In the genomic region with DNA sequence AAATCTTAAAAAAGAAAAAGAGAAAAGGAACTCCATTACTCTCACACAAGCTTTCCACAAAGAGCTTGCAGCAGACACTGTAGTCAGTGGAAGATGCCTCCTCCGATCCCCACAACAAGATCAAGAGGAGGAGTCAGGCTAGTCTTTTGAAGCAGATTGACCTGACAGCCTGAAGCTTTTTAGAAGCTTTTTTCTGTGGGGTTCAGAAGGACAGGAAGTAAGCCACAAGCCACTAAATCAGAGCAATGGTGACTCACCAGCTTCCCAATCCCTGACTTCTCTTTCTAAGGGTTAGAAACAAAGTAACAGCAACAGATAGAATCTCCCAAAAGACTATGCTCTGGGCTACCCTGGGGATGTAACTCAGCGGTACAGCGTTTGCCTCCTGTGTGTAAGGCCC, we compare ENCODE assay signal across 32 mouse cellular contexts. TPM values are rescaled to one million over a fixed set of nuclear protein-coding genes. Genes with fewer than 3 reads are reported as not detected.
A peak's percentile ranks its signal among the peaks of the same experiment; 100 is the strongest.
DNase-seq lines count a peak whose midpoint lies in the region; ATAC-seq and TF ChIP-seq lines count a peak whose summit lies in the region.
"Had no signal": no experiment of that assay in that cellular context is flagged by ENCODE, and none has a peak within 500 bp of the region (broad histone marks: within the 10 kb centered on the region; RNA-seq: fewer than 3 reads in every experiment).

No protein-coding gene starts in this region.

- H3K4me1 ChIP-seq in kidney, postnatal 0 days (replicated peaks; ENCODE audit: insufficient read depth, low read length), result peaks cover 5% of the 10 kb centered on the region; the same call in 1 of the 2 replicates
- peaks cover 26% of the 10 kb centered on the region for H3K4me1 ChIP-seq in bone marrow macrophage, adult 2 months (ENCODE audit: control insufficient read depth, insufficient read depth, low read length)
- H3K4me1 ChIP-seq in midbrain, embryonic 11.5 days (ENCODE audit: control insufficient read depth, insufficient read depth, low read length), result peaks cover 10% of the 10 kb centered on the region

- 56% methylated on average over 3 of the region's 3 CpGs for whole genome bisulfite sequencing in kidney, postnatal 0 days
- 90% methylated on average over 3 of the region's 3 CpGs for WGBS in midbrain, embryonic 11.5 days

- no peak overlapping the region for H3K27ac ChIP-seq in kidney, postnatal 0 days
- peak overlapping the region; percentile 60 for H3K27ac ChIP-seq in bone marrow macrophage, adult 2 months (ENCODE audit: insufficient read depth, low read depth, low read length)
- H3K27ac ChIP-seq in midbrain, embryonic 11.5 days (ENCODE audit: low read depth, low read length), result no peak overlapping the region
- H3K27ac ChIP-seq: forebrain, embryonic 10.5 days; forebrain, embryonic 13.5 days; heart, adult 2 months; heart, embryonic 10.5 days; heart, embryonic 13.5 days; hindbrain, embryonic 14.5 days; hindbrain, postnatal 0 days had no signal

- H3K79me3 ChIP-seq in C2C12 (ENCODE audit: low read depth), result no peaks in the 10 kb centered on the region

- TF ChIP-seq POLR2A in bone marrow macrophage, adult 2 months (IDR thresholded peaks at IDR 0.05; ENCODE audit: borderline replicate concordance, low read depth, low read length), result no peak

- H3K79me2 ChIP-seq in C2C12 (ENCODE audit: control insufficient read depth, insufficient read depth), result no peaks in the 10 kb centered on the region

- no peak overlapping the region for H3K9ac ChIP-seq in kidney, postnatal 0 days (ENCODE audit: low read depth, low read length)
- no peak overlapping the region for H3K9ac ChIP-seq in midbrain, embryonic 11.5 days (ENCODE audit: low read length)
- H3K9ac ChIP-seq: forebrain, embryonic 13.5 days; heart, embryonic 13.5 days; hindbrain, embryonic 14.5 days had no signal

- no peaks in the 10 kb centered on the region for H3K9me3 ChIP-seq in kidney, postnatal 0 days (replicated peaks; ENCODE audit: low read length)
- H3K9me3 ChIP-seq in midbrain, embryonic 11.5 days (ENCODE audit: control insufficient read depth, low read length), result no peaks in the 10 kb centered on the region
- H3K9me3 ChIP-seq: heart, embryonic 10.5 days had no signal

- DNase-seq in kidney, postnatal 0 days (ENCODE audit: low spot score), result peak; percentile 45
- no peak for DNase-seq in kidney, postnatal 14 days
- DNase-seq in 3T3-L1 (ENCODE audit: low read depth, low spot score), result peak; percentile 63
- no peak for DNase-seq in urinary bladder, postnatal 4 days (ENCODE audit: low spot score in 2 of 2)
- no peak for DNase-seq in midbrain, embryonic 11.5 days (ENCODE audit: low spot score, missing footprints)
- no peak for DNase-seq in embryo, embryonic 10.5 days (ENCODE audit: low spot score)
- DNase-seq: adrenal gland, postnatal 10 days; cerebellum, adult 11-12 months; cerebellum, adult 9-11 months; cerebellum, postnatal 25 days; gastrocnemius, postnatal 10 days; gastrocnemius, postnatal 36 days; heart, adult 2 months; heart, postnatal 14 days; heart, postnatal 4 days had no signal

- H3K4me3 ChIP-seq in kidney, postnatal 0 days (replicated peaks; ENCODE audit: low read depth, low read length), result no peak overlapping the region
- no peak overlapping the region for H3K4me3 ChIP-seq in C2C12 (ENCODE audit: insufficient read depth, poor library complexity, severe bottlenecking)
- no peak overlapping the region for H3K4me3 ChIP-seq in bone marrow macrophage, adult 2 months (ENCODE audit: insufficient read depth, low read length)
- H3K4me3 ChIP-seq in midbrain, embryonic 11.5 days (ENCODE audit: low read depth, low read length), result no peak overlapping the region
- H3K4me3 ChIP-seq: forebrain, embryonic 10.5 days; forebrain, embryonic 13.5 days; heart, adult 2 months; heart, embryonic 10.5 days; heart, embryonic 13.5 days had no signal

- no peak for TF ChIP-seq CTCF in kidney, postnatal 0 days (IDR thresholded peaks at IDR 0.05; ENCODE audit: low read depth)
- no peak for TF ChIP-seq CTCF in C2C12 (IDR thresholded peaks at IDR 0.05; ENCODE audit: control insufficient read depth, insufficient read depth, insufficient read length)
- no peak for TF ChIP-seq CTCF in bone marrow macrophage, adult 2 months (IDR thresholded peaks at IDR 0.05; ENCODE audit: low read depth, low read length)

- no peak overlapping the region for H3ac ChIP-seq in C2C12 (ENCODE audit: control insufficient read depth, insufficient read length, low read depth)

- no peak for ATAC-seq in kidney, postnatal 0 days (replicated peaks; ENCODE audit: low FRiP score, low read depth)
- ATAC-seq in midbrain, embryonic 11.5 days (ENCODE audit: low FRiP score), result no peak
- ATAC-seq: activated CD4-positive, CD25-positive, alpha-beta regulatory T cell, adult 4 months; forebrain, embryonic 13.5 days; forebrain, embryonic 16.5 days; hindbrain, postnatal 0 days; inflammation-experienced regulatory T-cells, adult 6 months; intestine, postnatal 0 days had no signal

- H3K27me3 ChIP-seq in kidney, postnatal 0 days (ENCODE audit: insufficient read depth, low read length), result no peaks in the 10 kb centered on the region
- H3K27me3 ChIP-seq in C2C12 (ENCODE audit: control insufficient read depth, insufficient read depth, insufficient read length), result no peaks in the 10 kb centered on the region
- H3K27me3 ChIP-seq in midbrain, embryonic 11.5 days (ENCODE audit: control insufficient read depth, insufficient read depth, low read length), result no peaks in the 10 kb centered on the region

- H3K36me3 ChIP-seq in kidney, postnatal 0 days (ENCODE audit: insufficient read depth, low read length), result no peaks in the 10 kb centered on the region
- no peaks in the 10 kb centered on the region for H3K36me3 ChIP-seq in C2C12 (ENCODE audit: control insufficient read depth, insufficient read depth)
- no peaks in the 10 kb centered on the region for H3K36me3 ChIP-seq in midbrain, embryonic 11.5 days (ENCODE audit: control insufficient read depth, insufficient read depth, low read length)
- H3K36me3 ChIP-seq: forebrain, embryonic 10.5 days; G1E; heart, embryonic 13.5 days had no signal

- no peak overlapping the region for H3K4me2 ChIP-seq in kidney, postnatal 0 days (ENCODE audit: low read length)
- no peak overlapping the region for H3K4me2 ChIP-seq in midbrain, embryonic 11.5 days
- H3K4me2 ChIP-seq: forebrain, embryonic 13.5 days; heart, embryonic 13.5 days; hindbrain, embryonic 14.5 days had no signal

TF ChIP-seq in C2C12, 6 proteins besides CTCF, POLR2A, EP300 and RAD21:
- TF ChIP-seq FOSL1 (IDR thresholded peaks at IDR 0.05; ENCODE audit: insufficient read depth, low read length, poor library complexity, severe bottlenecking) (peak; percentile 21), MYOD1 (IDR thresholded peaks at IDR 0.05; ENCODE audit: control insufficient read depth, insufficient read length, low read depth) (no peak)

RNA-seq across cellular contexts. Expression of gene Trim80, which starts 1.0 kb away (rescaled TPM):
- 0.13 and 0.49 TPM in 2 replicates for polyA plus RNA-seq in kidney, postnatal 0 days (2015; fragmentation: Nextera tagmentation; extraction: Ambion mirVana)
- not detected for polyA plus RNA-seq in C2C12 (2012; fragmentation: generic; extraction: Trizol)
- not detected in 2 replicates for polyA plus RNA-seq in bone marrow macrophage, adult 2 months (2012; ENCODE audit: insufficient read depth, insufficient read length, missing spikeins)
- not detected in 2 replicates for polyA plus RNA-seq in midbrain, embryonic 11.5 days (2014; fragmentation: Nextera tagmentation; extraction: Ambion mirVana)
- polyA plus RNA-seq: activated CD4-positive, CD25-positive, alpha-beta regulatory T cell, adult 4 months; cortical plate, adult 2 months; embryonic facial prominence, embryonic 11.5 days; forebrain, embryonic 13.5 days; forebrain, embryonic 16.5 days; G1E; hindbrain, embryonic 11.5 days; hindbrain, embryonic 14.5 days; inflammation-experienced regulatory T-cells, adult 6 months had no signal

RNA-seq across cellular contexts. Expression of gene Kctd2, which starts 19.4 kb away (rescaled TPM):
- polyA plus RNA-seq in kidney, postnatal 0 days (2015; fragmentation: Nextera tagmentation; extraction: Ambion mirVana), result 19.8 and 22.2 TPM in 2 replicates
- 26.7 TPM for polyA plus RNA-seq in C2C12 (2012; fragmentation: generic; extraction: Trizol)
- 27.0 and 28.0 TPM in 2 replicates for polyA plus RNA-seq in bone marrow macrophage, adult 2 months (2012; ENCODE audit: insufficient read depth, insufficient read length, missing spikeins)
- polyA plus RNA-seq in midbrain, embryonic 11.5 days (2014; fragmentation: Nextera tagmentation; extraction: Ambion mirVana), result 21.6 and 24.0 TPM in 2 replicates

RNA-seq across cellular contexts. Expression of gene Atp5h, which starts 19.6 kb away (rescaled TPM):
- 1,541 and 1,578 TPM in 2 replicates for polyA plus RNA-seq in kidney, postnatal 0 days (2015; fragmentation: Nextera tagmentation; extraction: Ambion mirVana)
- polyA plus RNA-seq in C2C12 (2012; fragmentation: generic; extraction: Trizol), result 530 TPM
- 393 and 435 TPM in 2 replicates for polyA plus RNA-seq in bone marrow macrophage, adult 2 months (2012; ENCODE audit: insufficient read depth, insufficient read length, missing spikeins)
- polyA plus RNA-seq in midbrain, embryonic 11.5 days (2014; fragmentation: Nextera tagmentation; extraction: Ambion mirVana), result 886 and 917 TPM in 2 replicates

RNA-seq across cellular contexts. Expression of gene Slc16a5, which starts 22.9 kb away (rescaled TPM):
- polyA plus RNA-seq in kidney, postnatal 0 days (2015; fragmentation: Nextera tagmentation; extraction: Ambion mirVana), result 47.7 and 51.1 TPM in 2 replicates
- polyA plus RNA-seq in C2C12 (2012; fragmentation: generic; extraction: Trizol), result 0.07 TPM
- polyA plus RNA-seq in bone marrow macrophage, adult 2 months (2012; ENCODE audit: insufficient read depth, insufficient read length, missing spikeins), result not detected in 2 replicates
- 0.14 TPM in 1 of 2 replicates, not detected in the other for polyA plus RNA-seq in midbrain, embryonic 11.5 days (2014; fragmentation: Nextera tagmentation; extraction: Ambion mirVana)
- polyA plus RNA-seq: brain, embryonic 14.5 days; cortical plate, adult 2 months; embryonic facial prominence, embryonic 11.5 days; forebrain, embryonic 13.5 days; forebrain, embryonic 16.5 days; G1E; hindbrain, embryonic 14.5 days had no signal

RNA-seq across cellular contexts. Expression of gene Mrpl58, which starts 35.8 kb away (rescaled TPM):
- 225 and 232 TPM in 2 replicates for polyA plus RNA-seq in kidney, postnatal 0 days (2015; fragmentation: Nextera tagmentation; extraction: Ambion mirVana)
- polyA plus RNA-seq in C2C12 (2012; fragmentation: generic; extraction: Trizol), result 186 TPM
- 38.2 and 49.0 TPM in 2 replicates for polyA plus RNA-seq in bone marrow macrophage, adult 2 months (2012; ENCODE audit: insufficient read depth, insufficient read length, missing spikeins)
- 268 and 278 TPM in 2 replicates for polyA plus RNA-seq in midbrain, embryonic 11.5 days (2014; fragmentation: Nextera tagmentation; extraction: Ambion mirVana)

Comparison
In these comparisons a context has a peak if more than half of its experiments do, and no peak if none do; other contexts are left out.
1. DNase-seq: peak in kidney, postnatal 0 days (single experiment) and 3T3-L1 (single experiment); none in kidney, postnatal 14 days (single experiment), urinary bladder, postnatal 4 days (0 of 2), midbrain, embryonic 11.5 days (single experiment) and embryo, embryonic 10.5 days (single experiment).